Mouse (Mus musculus) left cerebral cortex, adult 2 months (tissue): ENCODE results near the gene Malsu1. TPM values are rescaled to one million over a fixed set of nuclear protein-coding genes. Genes with fewer than 3 reads are reported as not detected.

Experiments used
- DNase-seq, 2 experiments: peaks; one replicate each; pipeline ENCODE4 v3.0.0; 2021 to 2022; ENCODE audit warnings: low spot score in 2 of 2, mixed read lengths in 1 of 2; ENCODE audit errors: extremely low spot score in 1 of 2
- H3K27ac ChIP-seq: fragments of 200-600 bp; 2 replicates; pipeline ENCODE4 v1.8.1; 2022
- H3K4me3 ChIP-seq: fragments of 200-600 bp; 2 replicates; pipeline ENCODE4 v1.8.1; 2022
- CTCF ChIP-seq: fragments of 200-600 bp; IDR thresholded peaks from 2 replicates; pipeline ENCODE4 v1.8.1; 2022; ENCODE audit warnings: antibody characterized with exemption, mild to moderate bottlenecking, moderate library complexity
- intact Hi-C: fragments of 180-260 bp; cut with DNase I; formaldehyde crosslinking; loops from one replicate; pipeline ENCODE4 v1.15.1; 2025
- total RNA-seq, 2 experiments: library from RNA; stranded (reverse); gene quantifications; 2 replicates each; pipeline ENCODE4 v1.2.3; 2021

Gene Malsu1
- total RNA-seq, 2 experiments from 2014 or later: 25.9 to 30.6 TPM

DNA sequence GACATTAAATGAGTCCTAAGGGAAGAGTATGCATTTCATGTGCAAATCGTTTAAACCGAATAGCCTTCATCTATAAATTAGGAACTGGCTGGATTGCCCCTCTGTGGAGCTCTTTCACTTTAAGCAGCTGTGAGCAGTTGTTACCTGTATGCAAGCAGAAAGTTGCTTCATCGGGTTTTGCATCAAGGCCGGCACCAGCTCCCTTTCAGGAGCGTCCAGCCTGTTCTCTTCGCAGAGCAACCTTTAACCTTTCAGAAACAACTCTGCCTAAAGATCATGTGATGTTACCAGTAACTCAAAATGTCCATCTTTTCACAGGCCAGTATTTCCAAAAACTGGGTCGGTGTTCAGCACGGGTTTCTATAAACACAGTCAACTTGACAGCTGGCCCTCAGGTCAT, 26.6 kb upstream of the Malsu1 start:
- no peak overlapping the region for H3K4me3 ChIP-seq

DNA sequence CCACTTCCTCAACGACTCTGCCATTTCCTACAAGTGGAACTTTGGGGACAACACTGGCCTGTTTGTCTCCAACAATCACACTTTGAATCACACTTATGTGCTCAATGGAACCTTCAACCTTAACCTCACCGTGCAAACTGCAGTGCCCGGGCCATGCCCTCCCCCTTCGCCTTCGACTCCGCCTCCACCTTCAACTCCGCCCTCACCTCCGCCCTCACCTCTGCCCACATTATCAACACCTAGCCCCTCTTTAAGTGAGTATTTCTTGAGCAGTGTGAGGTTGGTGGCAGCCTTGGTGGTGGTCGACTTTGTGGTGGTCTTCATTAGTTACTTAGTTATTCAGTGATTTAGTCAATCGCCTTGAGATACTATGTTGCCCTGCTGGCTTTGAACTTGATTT, 25.7 kb upstream of the Malsu1 start:
- intact Hi-C loops: no loop called here
- H3K27ac ChIP-seq: no peak overlapping the region
- no peak for TF ChIP-seq CTCF
- DNase-seq: no peak
- H3K4me3 ChIP-seq: no peak overlapping the region

More for the DNA sequence above, 26.6 kb upstream of the Malsu1 start:
- no peak for DNase-seq
- no peak overlapping the region for H3K27ac ChIP-seq
- no peak for TF ChIP-seq CTCF
- intact Hi-C loops: no loop called here

DNA sequence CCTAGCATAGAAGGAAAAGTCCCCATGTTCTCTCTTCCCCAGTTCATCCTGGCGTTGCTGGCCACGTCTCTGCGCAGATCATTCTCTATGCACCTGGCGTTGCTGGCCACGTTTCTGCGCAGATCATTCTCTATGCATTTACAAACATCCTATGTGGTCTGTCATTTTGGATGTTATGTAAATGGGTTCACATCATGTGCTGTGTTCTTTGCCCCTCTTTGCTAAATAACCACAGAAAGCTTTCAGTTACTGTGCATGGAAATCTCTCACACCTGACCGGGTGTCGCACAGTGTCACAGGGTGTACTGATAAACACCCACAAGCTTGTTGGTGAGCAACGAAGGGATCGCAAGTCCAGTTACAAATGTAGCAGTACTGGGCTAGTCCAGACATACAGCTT, 25.2 kb upstream of the Malsu1 start:
- Histone ChIP-seq H3K27ac (no peak overlapping the region), H3K4me3 (no peak overlapping the region)
- intact Hi-C loops: no loop called here
- no peak for TF ChIP-seq CTCF
- no peak for DNase-seq

DNA sequence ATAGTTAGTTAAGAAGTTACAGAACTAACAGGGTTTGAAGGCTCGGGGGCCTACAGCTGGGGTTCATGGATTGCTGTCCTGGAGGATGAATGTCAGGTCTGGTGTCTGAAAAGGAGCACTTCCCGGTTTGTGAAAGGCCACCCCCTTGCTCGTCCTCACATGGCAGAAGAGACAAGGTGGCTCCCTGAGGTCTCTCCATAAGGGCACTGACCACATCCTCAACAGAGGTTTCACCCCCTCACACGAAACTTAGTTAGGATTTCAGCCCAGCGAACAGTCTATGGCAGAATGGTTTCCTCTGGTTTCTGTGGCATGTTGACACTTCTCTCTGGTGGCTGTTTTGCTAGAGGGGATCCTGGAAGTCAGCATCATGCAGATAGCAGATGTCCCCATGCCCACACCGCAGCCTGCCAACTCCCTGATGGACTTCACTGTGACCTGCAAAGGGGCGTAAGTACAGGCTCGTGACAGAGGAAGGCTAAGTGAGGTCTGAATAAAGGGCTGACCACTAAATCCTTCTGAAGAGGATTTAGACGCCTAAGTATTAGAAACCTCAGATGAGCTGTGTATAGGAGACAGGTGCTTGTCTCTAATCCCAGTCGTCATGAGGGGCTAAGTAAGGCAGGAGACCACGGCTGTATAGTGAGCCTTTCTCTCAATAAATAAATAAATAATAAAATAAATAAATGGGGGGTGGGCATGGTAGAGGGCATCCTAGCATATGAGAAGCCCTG, 22.8 kb upstream of the Malsu1 start:
- TF ChIP-seq CTCF: no peak
- intact Hi-C loops: no loop called here

DNA sequence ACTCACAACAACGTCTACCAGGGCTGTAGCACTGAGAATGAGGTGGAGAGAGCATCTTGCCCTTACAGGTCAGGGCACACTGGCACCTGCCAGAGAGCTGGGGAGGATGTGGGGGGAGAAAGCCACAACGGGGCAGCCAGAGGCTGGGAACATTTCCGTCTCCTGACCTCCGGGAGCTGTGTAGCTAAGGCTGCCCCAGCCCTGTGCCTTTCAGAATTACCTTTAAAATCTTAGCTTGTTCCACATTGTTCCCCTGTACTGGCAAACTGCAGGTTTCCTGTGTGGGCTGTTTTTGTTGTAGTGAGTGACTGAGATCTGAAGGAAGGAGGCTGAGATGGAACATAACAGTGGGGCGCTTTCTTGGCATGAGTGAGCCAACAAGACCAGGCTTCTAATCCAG, 21.4 kb upstream of the Malsu1 start:
- H3K27ac ChIP-seq: no peak overlapping the region
- intact Hi-C loops: no loop called here
- no peak for DNase-seq
- no peak for TF ChIP-seq CTCF
- no peak overlapping the region for H3K4me3 ChIP-seq

More for the DNA sequence above, 22.8 kb upstream of the Malsu1 start:
- no peak overlapping the region for H3K27ac ChIP-seq
- no peak overlapping the region for H3K4me3 ChIP-seq
- no peak for DNase-seq

DNA sequence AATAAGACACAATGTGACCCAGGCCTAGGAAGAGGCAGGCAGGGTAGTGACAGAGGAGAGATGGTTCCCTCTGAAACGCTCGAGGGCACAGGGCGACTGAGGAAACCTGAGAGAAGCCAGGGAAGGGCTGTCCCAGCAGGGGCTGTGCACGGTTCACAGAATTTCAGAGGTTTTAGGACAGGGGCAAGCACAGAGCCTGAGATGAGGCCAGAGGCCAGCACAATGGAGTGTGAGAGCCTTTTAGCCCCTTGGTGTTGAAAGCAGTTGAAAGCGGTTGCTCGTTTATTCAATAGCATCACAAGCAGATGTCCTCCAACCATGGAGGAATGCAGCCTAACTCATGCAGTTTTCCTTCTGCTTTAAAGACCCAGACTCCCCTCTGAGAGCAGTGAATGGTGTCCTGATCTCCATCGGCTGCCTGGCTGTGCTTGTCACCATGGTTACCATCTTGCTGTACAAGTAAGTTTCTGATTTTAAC, 18.3 kb upstream of the Malsu1 start:
- DNase-seq: no peak
- no peak for TF ChIP-seq CTCF
- H3K27ac ChIP-seq: no peak overlapping the region
- intact Hi-C loops: loop anchor here (5.0 kb wide), 3 partner anchors 48 to 342 kb away; partner anchors contain the start of gene Stk31
- H3K4me3 ChIP-seq: no peak overlapping the region

DNA sequence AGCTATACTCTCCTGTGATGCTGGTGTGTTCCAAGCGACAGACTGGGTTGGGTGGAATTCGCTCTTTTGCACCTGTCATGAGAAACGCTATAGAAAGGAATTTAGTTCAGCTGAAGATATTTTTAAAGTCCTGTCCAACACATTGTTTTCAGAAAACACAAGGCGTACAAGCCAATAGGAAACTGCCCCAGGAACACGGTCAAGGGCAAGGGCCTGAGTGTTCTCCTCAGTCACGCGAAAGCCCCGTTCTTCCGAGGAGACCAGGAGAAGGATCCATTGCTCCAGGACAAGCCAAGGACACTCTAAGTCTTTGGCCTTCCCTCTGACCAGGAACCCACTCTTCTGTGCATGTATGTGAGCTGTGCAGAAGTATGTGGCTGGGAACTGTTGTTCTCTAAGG, 17.6 kb upstream of the Malsu1 start:
- TF ChIP-seq CTCF: no peak

DNA sequence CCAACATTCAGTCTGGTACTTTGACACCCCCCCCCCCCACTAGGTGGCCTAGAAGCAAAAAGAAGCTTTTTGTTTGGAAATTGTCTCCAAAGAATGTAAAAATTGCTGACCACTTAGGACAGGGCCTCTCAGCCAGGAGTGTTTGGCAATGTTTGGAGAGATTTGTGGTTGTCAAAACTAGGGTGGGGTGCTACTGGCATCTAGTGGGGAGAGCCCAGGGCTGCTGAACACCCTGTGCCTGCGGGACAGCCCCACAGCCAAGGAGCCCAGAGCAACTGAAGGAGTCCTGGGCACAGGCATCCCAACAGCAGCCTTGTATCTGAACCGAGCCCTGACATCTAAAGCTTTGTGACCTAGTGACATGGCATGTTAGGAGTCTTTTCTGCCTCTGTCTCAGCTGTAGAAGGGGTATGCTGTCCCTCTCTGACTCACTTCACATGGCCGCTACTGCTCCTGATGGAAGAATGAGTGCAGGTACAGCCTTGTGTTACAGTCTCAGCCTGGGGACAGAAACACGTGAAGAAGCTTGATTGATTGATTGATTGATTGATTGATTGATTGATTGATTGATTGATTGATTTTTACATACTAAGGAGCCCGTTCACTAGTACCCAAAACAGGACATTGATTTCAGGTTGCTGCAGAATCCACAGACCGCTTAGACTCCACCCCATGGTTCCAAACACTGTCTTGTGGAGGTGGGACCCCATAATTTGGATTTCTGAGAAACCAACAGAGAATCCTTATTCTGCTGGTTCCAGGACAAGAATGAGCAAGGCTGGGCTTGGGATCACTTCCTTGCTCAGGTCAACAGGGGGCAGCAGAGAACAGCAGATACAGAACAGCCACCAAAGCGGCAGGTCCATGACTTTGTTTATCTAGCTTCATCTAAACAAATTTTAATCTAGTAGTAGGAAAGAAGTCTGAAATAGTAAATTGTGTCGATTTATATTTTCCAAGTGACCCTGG, 16.3 kb upstream of the Malsu1 start:
- peak; percentile 56 to 72 for DNase-seq
- H3K27ac ChIP-seq: no peak overlapping the region
- peak; percentile 98 for TF ChIP-seq CTCF
- intact Hi-C loops: loop anchor here (1.0 to 5.0 kb wide), 5 partner anchors 50 to 340 kb away; partner anchors contain the start of gene Stk31
- no peak overlapping the region for H3K4me3 ChIP-seq

More for the DNA sequence above, 17.6 kb upstream of the Malsu1 start:
- intact Hi-C loops: loop anchor here (5.0 kb wide), 3 partner anchors 49 to 341 kb away; partner anchors contain the start of gene Stk31
- Histone ChIP-seq H3K27ac (no peak overlapping the region), H3K4me3 (no peak overlapping the region)
- DNase-seq: no peak

DNA sequence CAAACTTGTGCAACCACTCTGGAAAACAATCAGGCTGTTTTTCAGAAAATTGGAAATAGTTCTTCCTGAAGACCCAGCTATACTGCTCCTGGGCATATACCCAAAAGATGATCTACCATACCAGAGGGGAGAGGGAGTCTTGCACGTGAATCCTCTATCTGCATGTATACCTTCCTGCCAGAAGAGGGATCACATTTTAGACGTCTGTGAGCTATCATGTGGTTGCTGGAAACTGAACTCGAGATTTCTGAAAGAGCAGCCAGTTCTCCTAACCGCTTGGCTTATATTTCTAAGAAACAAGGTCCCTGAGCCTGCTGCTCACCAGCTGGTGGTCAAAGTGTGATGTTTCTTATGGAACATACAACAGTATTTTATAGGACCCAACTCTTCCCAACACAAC, 5.2 kb upstream of the Malsu1 start:
- TF ChIP-seq CTCF: no peak
- no peak for DNase-seq
- Histone ChIP-seq H3K27ac (no peak overlapping the region), H3K4me3 (no peak overlapping the region)
- intact Hi-C loops: no loop called here

DNA sequence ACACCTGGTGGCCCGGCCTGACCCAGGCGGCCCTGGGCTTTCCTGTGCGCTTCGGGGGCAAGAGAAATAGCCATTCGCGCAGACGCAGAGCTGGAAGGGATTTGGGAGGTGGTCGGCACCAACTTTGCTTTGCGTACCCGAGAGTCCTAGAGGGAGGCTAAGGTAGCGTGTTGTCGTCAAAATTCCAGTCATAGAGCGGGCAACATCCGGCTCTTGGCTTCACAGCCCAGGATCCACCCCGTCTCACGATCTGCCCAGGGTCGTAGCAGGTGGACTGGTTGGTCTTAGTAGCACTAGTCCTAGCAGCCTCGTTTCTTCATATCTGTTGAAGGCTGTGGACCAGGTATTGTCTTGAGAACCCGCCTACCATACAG, 509 bp downstream of the Malsu1 start:
- DNase-seq: peak in 1 of 2 experiments; percentile 25
- Histone ChIP-seq H3K27ac (peak overlapping the region; percentile 84), H3K4me3 (peak overlapping the region; percentile 100)
- no peak; the same call in 1 of the 2 replicates for TF ChIP-seq CTCF
- intact Hi-C loops: loop anchor here (5.0 kb wide), 2 partner anchors 133 to 188 kb away; partner anchors contain the start of gene Tra2a

DNA sequence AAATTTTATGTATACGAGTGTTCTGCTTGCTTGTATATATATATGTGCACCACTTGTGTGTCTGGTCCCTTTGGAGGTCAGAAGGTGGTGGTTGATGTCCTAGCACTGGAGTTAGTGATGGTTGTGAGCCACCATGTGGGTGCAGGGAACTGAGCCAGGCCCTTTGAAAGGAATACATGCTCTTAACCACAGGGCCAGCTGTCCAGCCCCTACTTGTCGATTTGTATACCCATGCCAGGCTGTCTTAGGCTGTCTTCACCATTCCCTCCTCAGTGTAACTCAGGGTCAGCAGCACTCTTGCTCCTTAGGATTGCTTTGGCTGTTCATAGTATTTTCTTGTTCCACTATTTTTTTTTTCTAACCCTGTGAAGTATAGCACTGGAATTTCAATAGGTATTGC, 4.3 kb downstream of the Malsu1 start:
- Histone ChIP-seq H3K4me3 (no peak overlapping the region), H3K27ac (no peak overlapping the region)
- intact Hi-C loops: no loop called here
- TF ChIP-seq CTCF: no peak
- DNase-seq: no peak

DNA sequence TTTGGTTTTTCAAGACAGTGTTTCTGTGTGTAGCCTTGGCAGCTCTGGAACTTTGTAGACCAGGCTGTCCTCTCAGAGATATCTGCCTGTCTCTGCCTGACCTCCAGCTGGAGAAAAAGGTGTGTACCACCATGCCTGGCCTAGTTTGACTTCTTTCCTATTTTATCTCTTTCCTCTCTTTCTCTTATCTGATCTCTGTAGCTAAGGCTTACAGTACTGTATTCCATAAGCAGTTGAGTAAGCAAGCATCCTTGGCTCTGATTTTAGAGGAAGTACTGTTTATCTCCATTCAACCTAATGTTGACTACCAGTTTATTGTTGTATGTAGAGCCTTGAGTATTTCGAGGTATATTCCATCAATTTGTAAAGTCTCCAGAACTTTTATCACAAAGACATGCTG, 5.7 kb downstream of the Malsu1 start:
- H3K4me3 ChIP-seq: no peak overlapping the region
- no peak for DNase-seq
- TF ChIP-seq CTCF: no peak
- no peak overlapping the region for H3K27ac ChIP-seq
- intact Hi-C loops: no loop called here
